Mouse (Mus musculus) C2C12 (cell line): ENCODE results near the gene Cdk2ap2. TPM values are rescaled to one million over a fixed set of nuclear protein-coding genes. Genes with fewer than 3 reads are reported as not detected.
A peak's percentile ranks its signal among the peaks of the same experiment; 100 is the strongest.

Experiments used
- H3K27me3 ChIP-seq: one replicate; pipeline ENCODE4 v1.6.1; 2011; ENCODE audit not compliant: control insufficient read depth, insufficient read depth, insufficient read length
- H3K36me3 ChIP-seq: one replicate; pipeline ENCODE4 v1.6.1; 2011; ENCODE audit not compliant: control insufficient read depth, insufficient read depth
- H3K4me3 ChIP-seq: one replicate; pipeline ENCODE4 v1.5.1; 2011; ENCODE audit warnings: mild to moderate bottlenecking, control low read depth; ENCODE audit not compliant: poor library complexity, insufficient read depth, severe bottlenecking
- H3K79me2 ChIP-seq: one replicate; pipeline ENCODE4 v1.6.1; 2011; ENCODE audit not compliant: control insufficient read depth, insufficient read depth
- H3K79me3 ChIP-seq: one replicate; pipeline ENCODE4 v1.6.1; 2011; ENCODE audit warnings: low read depth, control low read depth
- H3ac ChIP-seq: one replicate; pipeline ENCODE3; 2011; ENCODE audit warnings: low read depth; ENCODE audit not compliant: control insufficient read depth, insufficient read length
- CEBPB ChIP-seq: IDR thresholded peaks from one replicate; pipeline ENCODE4 v1.6.1; 2011; ENCODE audit warnings: low read depth, mild to moderate bottlenecking, control low read depth, moderate library complexity
- CTCF ChIP-seq: IDR thresholded peaks from one replicate; pipeline ENCODE4 v1.5.1; 2011; ENCODE audit not compliant: control insufficient read depth, insufficient read depth, insufficient read length
- FOSL1 ChIP-seq: IDR thresholded peaks from one replicate; pipeline ENCODE4 v1.8.0; 2011; ENCODE audit warnings: mild to moderate bottlenecking, low read length; ENCODE audit not compliant: poor library complexity, insufficient read depth, severe bottlenecking
- MAX ChIP-seq: IDR thresholded peaks from one replicate; pipeline ENCODE4 v1.6.1; 2011; ENCODE audit warnings: mild to moderate bottlenecking, control low read depth
- MYOD1 ChIP-seq: IDR thresholded peaks from one replicate; pipeline ENCODE4 v1.6.1; 2011; ENCODE audit warnings: low read depth; ENCODE audit not compliant: control insufficient read depth, insufficient read length
- MYOG ChIP-seq: IDR thresholded peaks from one replicate; pipeline ENCODE4 v1.6.1; 2011; ENCODE audit not compliant: control insufficient read depth, insufficient read length; ENCODE audit errors: extremely low read depth
- USF1 ChIP-seq: IDR thresholded peaks from one replicate; pipeline ENCODE4 v1.6.1; 2011; ENCODE audit warnings: low read depth, mild to moderate bottlenecking, control low read depth, moderate library complexity
- polyA plus RNA-seq: library from polyadenylated mRNA; unstranded; fragments of >200 nt; fragmentation: generic; extraction: Trizol; gene quantifications from one replicate; pipeline ENCODE4 v1.2.1, GENCODE M21; 2012; ENCODE audit warnings: missing spikeins

Gene Cdk2ap2
- polyA plus RNA-seq, 1 experiment, result 134 TPM

- TF ChIP-seq FOSL1 (no peak), MAX (no peak)
These were observed 8.8 kb upstream of the Cdk2ap2 start for GRCm38 (mm10) chr19:4088146-4088545.

GRCm38 (mm10) chr19:4089128-4089527 is 7.9 kb upstream of the Cdk2ap2 start:
- no peak overlapping the region for H3ac ChIP-seq
- no peak overlapping the region for H3K4me3 ChIP-seq
- TF ChIP-seq CTCF (no peak), FOSL1 (no peak), MAX (no peak), MYOG (no peak), MYOD1 (no peak), CEBPB (no peak), USF1 (no peak)
- no peaks in the 10 kb centered on the region for H3K36me3 ChIP-seq
- H3K79me2 ChIP-seq, result no peaks in the 10 kb centered on the region
- H3K27me3 ChIP-seq, result no peaks in the 10 kb centered on the region
- no peaks in the 10 kb centered on the region for H3K79me3 ChIP-seq

More at GRCm38 (mm10) chr19:4088146-4088545, 8.8 kb upstream of the Cdk2ap2 start:
- H3K79me3 ChIP-seq, result no peaks in the 10 kb centered on the region
- no peaks in the 10 kb centered on the region for H3K79me2 ChIP-seq
- no peak overlapping the region for H3ac ChIP-seq
- H3K36me3 ChIP-seq, result no peaks in the 10 kb centered on the region
- H3K4me3 ChIP-seq, result no peak overlapping the region
- H3K27me3 ChIP-seq, result no peaks in the 10 kb centered on the region

- Histone ChIP-seq H3K36me3 (no peaks in the 10 kb centered on the region), H3K79me2 (no peaks in the 10 kb centered on the region), H3K4me3 (no peak overlapping the region), H3K27me3 (no peaks in the 10 kb centered on the region), H3ac (no peak overlapping the region), H3K79me3 (no peaks in the 10 kb centered on the region)
- TF ChIP-seq MAX (peak; percentile 88), CTCF (no peak), MYOG (no peak), CEBPB (no peak), FOSL1 (peak; percentile 5), USF1 (no peak), MYOD1 (peak; percentile 75)
These were observed 6.5 kb upstream of the Cdk2ap2 start for GRCm38 (mm10) chr19:4090446-4090845.

GRCm38 (mm10) chr19:4091383-4091782 is 5.6 kb upstream of the Cdk2ap2 start:
- Histone ChIP-seq H3K4me3 (no peak overlapping the region), H3ac (no peak overlapping the region), H3K79me2 (no peaks in the 10 kb centered on the region), H3K27me3 (no peaks in the 10 kb centered on the region), H3K36me3 (no peaks in the 10 kb centered on the region), H3K79me3 (no peaks in the 10 kb centered on the region)
- TF ChIP-seq USF1 (no peak), MAX (no peak), MYOD1 (no peak), FOSL1 (no peak), CEBPB (no peak), MYOG (no peak), CTCF (no peak)

- Histone ChIP-seq H3K27me3 (no peaks in the 10 kb centered on the region), H3K79me3 (no peaks in the 10 kb centered on the region), H3K36me3 (no peaks in the 10 kb centered on the region), H3K4me3 (no peak overlapping the region), H3ac (no peak overlapping the region), H3K79me2 (peaks cover 3% of the 10 kb centered on the region)
- peak; percentile 30 for TF ChIP-seq FOSL1
- TF ChIP-seq MAX, result peak; percentile 11
- TF ChIP-seq MYOG, result no peak
- peak; percentile 97 for TF ChIP-seq CEBPB
- no peak for TF ChIP-seq CTCF
- TF ChIP-seq MYOD1, result peak; percentile 89
- no peak for TF ChIP-seq USF1
These were observed 4.2 kb upstream of the Cdk2ap2 start for GRCm38 (mm10) chr19:4092750-4093149.

- Histone ChIP-seq H3K4me3 (no peak overlapping the region), H3K36me3 (no peaks in the 10 kb centered on the region), H3ac (no peak overlapping the region), H3K27me3 (no peaks in the 10 kb centered on the region), H3K79me2 (peaks cover 13% of the 10 kb centered on the region), H3K79me3 (no peaks in the 10 kb centered on the region)
- TF ChIP-seq MYOD1 (no peak), FOSL1 (no peak), MAX (no peak), CTCF (no peak), CEBPB (no peak), USF1 (no peak), MYOG (no peak)
These were observed 3.2 kb upstream of the Cdk2ap2 start for GRCm38 (mm10) chr19:4093772-4094171.
